Mouse (Mus musculus): ENCODE measurements around the gene Nfil3. TPM values are rescaled to one million over a fixed set of nuclear protein-coding genes. Genes with fewer than 3 reads are reported as not detected.

The Nfil3 gene
- total RNA-seq (2014; fragmentation: Nextera tagmentation), result 3.9 and 8.3 TPM in 2 replicates
- 14.0 and 14.5 TPM in 2 replicates for total RNA-seq (2017)

DNA sequence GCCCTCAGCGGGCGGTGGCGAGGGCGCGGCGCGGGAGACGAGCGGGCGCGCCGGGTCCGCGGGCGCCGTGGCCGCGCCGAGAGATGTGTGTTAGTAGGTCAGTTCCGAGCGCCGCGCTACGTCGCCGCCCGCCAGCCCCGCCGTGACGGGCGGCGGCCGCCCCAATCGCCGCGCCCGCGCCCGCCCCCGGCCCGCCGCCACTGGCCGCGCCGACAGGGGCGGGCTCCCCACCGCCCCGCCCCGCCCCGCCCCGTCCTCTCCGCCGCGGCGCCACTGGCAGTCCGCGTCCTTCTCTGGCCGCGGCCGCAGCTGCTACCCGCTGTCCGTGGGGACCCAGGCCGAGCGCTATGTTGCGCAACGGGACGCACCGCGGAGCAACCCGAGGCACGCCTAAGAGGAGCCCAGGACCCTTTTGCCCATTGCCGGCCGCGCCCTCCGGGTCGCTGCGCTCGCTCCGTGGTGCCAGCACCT, at the start of gene Nfil3:
TSS of gene Nfil3 (minus strand) at position 123 of the 471 bp plus-strand sequence.
- peak; percentile 32 for ATAC-seq (replicated peaks; ENCODE audit: poor library complexity, severe bottlenecking)

- ATAC-seq (replicated peaks; ENCODE audit: poor library complexity, severe bottlenecking), result peak; percentile 82
These were observed 43.4 kb upstream of the Nfil3 start for GRCm38 (mm10) chr13:53024285-53024684.

- ATAC-seq (replicated peaks; ENCODE audit: poor library complexity, severe bottlenecking), result no peak
These were observed 39.4 kb upstream of the Nfil3 start for GRCm38 (mm10) chr13:53020282-53020681.

DNA sequence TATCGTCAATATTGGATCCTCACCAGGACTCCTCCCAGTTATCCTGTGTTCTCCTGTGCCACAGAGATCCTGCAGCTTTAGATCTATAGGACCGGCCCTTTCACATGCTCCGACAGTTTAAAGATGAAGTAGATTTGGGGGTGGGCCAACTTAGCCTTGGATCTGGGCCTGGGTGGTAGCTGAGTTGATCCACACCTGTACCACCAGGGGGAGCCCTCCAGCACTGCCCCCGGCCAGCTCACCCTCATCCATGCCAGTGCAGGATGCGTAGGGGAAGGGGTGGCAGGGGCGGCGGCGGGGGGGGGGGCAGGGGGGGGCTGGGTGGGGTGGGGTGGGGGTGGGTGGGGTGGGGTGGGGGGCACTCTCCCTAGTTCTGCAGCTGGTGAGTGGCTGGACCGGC, 38.7 kb upstream of the Nfil3 start:
- ATAC-seq (replicated peaks; ENCODE audit: poor library complexity, severe bottlenecking), result peak; percentile 60; the same call in 1 of the 2 replicates

GRCm38 (mm10) chr13:53018976-53019375, 38.1 kb upstream of the Nfil3 start:
- ATAC-seq (replicated peaks; ENCODE audit: poor library complexity, severe bottlenecking), result no peak

DNA sequence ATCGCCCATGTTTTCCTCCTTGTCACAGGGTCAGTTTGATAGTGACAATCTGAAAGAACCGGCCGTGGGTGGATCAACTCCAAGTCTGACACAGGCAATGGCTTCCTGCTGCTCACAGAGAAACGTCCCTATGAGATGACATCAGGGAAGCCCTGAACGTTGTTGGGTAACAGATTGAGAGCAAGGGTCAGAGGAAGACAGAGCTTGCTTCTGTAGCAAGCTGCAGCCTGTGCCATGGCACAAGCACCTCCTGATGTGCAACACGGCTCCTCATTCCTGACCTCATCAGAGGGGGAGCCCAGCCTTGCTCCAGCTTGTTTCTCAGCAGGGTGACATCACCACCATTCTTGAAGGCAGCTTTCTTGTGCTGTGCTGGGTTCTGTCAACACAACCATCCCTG, 37.1 kb upstream of the Nfil3 start:
- peak; percentile 42; the same call in 1 of the 2 replicates for ATAC-seq (replicated peaks; ENCODE audit: poor library complexity, severe bottlenecking)

DNA sequence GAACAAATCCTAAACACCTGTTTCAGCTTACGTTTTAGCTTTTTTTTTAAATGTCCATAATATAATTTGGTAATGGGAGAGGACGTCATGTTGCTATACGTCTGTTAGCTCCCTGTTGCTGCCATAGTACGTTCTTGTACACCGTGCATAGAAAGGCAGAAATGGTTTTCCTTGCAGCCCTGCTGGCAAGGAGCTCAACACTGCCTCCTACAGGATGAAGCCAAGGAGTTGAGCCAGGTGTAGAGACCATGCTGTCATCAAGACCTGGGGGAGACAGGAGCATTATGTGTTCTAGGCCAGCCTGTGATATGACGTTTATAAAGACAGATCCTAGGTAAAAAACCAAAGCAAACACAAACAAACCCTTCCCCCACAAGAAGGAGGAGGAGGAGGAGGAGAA, 36.2 kb upstream of the Nfil3 start:
- ATAC-seq (replicated peaks; ENCODE audit: poor library complexity, severe bottlenecking), result peak; percentile 46; the same call in 1 of the 2 replicates

GRCm38 (mm10) chr13:53011426-53011825, 30.6 kb upstream of the Nfil3 start:
- no peak for ATAC-seq (replicated peaks; ENCODE audit: poor library complexity, severe bottlenecking)

GRCm38 (mm10) chr13:53008489-53009184, 27.8 kb upstream of the Nfil3 start:
- ATAC-seq (replicated peaks; ENCODE audit: poor library complexity, severe bottlenecking), result no peak

GRCm38 (mm10) chr13:53007781-53008180, 26.9 kb upstream of the Nfil3 start:
- ATAC-seq (replicated peaks; ENCODE audit: poor library complexity, severe bottlenecking), result no peak

- ATAC-seq (replicated peaks; ENCODE audit: poor library complexity, severe bottlenecking), result no peak
These were observed 22.4 kb upstream of the Nfil3 start for GRCm38 (mm10) chr13:53003286-53003685.

DNA sequence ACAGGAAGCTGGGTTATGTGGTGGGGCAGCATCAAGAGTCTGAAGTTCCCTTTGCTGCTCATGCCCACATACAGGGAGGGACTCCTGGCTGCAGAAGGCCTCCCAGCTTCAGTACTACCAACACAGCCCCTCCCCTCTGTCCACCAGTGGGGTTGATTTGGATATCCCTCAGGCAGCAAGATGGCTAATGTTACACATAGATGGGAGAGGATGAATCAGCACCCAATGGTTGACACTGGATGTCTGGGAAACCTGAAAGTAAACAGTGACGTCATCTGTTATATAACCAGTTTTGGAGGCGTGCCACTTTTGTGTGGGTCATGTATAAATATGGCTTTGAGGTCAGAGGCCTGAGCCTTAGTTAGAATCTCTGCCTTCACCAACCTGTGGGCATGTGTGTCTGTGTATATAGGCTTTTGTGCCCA, 20.6 kb upstream of the Nfil3 start:
- ATAC-seq (replicated peaks; ENCODE audit: poor library complexity, severe bottlenecking), result peak; percentile 72

DNA sequence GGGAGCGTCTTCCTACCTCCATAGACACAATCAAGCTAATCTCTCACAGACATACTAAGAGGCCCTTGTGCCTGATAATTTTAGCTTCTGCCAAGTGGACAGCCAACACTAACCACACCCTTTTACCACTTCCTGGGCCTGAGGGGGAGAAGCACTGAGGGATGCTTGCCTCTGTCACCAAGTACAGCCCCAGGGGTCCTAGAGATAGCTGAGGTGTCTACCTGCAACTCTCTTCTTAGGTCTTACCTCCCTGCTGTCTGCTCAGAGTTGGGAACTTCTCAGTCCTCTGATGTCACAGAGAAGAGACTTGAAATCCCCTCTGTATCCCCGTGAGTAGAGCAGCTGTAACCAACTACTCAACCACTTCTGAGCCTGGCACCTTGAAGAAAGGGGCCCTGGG, 19.6 kb upstream of the Nfil3 start:
- 0 out of 2 replicates have a peak, but pooled peaks have one; percentile 17 for ATAC-seq (replicated peaks; ENCODE audit: poor library complexity, severe bottlenecking)

- ATAC-seq (replicated peaks; ENCODE audit: poor library complexity, severe bottlenecking), result peak; percentile 45
These were observed 17.7 kb upstream of the Nfil3 start for GRCm38 (mm10) chr13:52998541-52998940.

- no peak for ATAC-seq (replicated peaks; ENCODE audit: poor library complexity, severe bottlenecking)
These were observed 16.9 kb upstream of the Nfil3 start for GRCm38 (mm10) chr13:52997806-52998205.

GRCm38 (mm10) chr13:52996201-52996600, 15.3 kb upstream of the Nfil3 start:
- ATAC-seq (replicated peaks; ENCODE audit: poor library complexity, severe bottlenecking), result no peak

- ATAC-seq (replicated peaks; ENCODE audit: poor library complexity, severe bottlenecking), result no peak
These were observed 13.5 kb upstream of the Nfil3 start for GRCm38 (mm10) chr13:52994197-52994881.

DNA sequence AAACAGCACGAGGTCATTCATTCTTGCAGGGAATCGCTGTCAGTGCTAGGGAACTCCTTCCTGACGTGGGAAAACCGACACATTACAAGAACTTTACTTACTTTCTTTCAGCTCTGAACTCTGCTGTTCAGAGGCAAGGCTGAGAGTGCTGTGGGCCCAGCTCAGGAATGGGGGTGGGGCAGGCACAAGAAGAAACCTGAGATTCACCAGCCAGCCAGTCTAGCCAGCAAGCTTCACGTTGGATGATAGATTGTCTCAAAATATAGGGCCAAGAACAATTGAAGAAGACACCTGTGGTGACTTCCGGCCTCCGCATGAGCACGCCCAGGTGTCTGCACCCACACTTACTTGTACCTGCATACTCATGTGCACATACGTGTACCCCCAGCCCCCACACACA, 9.3 kb upstream of the Nfil3 start:
- no peak for ATAC-seq (replicated peaks; ENCODE audit: poor library complexity, severe bottlenecking)

- peak; percentile 54 for ATAC-seq (replicated peaks; ENCODE audit: poor library complexity, severe bottlenecking)
These were observed 8.1 kb upstream of the Nfil3 start for GRCm38 (mm10) chr13:52989005-52989404.

DNA sequence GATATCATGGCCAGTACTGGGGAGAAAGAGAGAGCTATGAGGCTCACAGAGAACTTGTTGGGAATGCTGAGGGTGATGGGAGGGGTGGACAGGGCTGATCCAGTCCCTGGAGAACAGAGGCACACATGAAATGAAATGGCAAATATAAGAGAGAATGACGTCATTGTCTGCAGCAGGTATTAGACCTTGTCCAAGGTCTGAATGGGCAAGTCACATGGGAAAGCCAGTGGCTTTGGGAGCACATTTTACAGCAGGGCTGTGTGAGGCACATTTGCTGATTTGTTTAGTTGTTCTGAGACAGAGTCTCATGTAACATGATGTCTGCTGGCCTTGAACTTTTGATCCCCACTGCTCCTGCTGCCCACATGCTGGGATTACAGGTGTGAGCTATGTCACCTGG, 7.0 kb upstream of the Nfil3 start:
- no peak for ATAC-seq (replicated peaks; ENCODE audit: poor library complexity, severe bottlenecking)

DNA sequence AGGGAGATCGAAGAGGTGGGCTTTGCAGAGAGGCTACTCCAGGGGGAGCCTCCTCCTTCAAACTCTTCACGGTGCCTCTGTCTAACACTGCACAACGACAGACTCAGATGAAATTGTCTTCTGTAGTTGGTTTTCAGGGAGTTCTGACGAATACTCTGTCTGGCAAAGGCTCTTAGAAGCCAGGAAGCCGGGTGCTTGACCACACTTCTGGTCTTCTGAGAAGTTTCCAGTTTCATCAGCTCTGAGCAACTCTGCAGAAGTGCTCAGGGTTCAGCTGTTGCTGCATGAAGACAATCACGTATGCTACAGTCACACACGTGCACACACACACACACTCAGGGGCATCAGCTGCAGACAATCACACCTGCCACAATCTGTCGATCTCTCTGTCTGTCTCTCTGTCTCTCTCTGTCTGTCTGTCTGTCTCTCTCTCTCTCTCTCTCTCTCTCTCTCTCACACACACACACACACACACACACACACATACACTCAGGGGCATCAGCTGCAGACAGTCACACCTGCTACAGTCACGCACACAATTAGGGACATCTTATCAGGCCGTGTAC, 5.4 kb upstream of the Nfil3 start:
- peak; percentile 12 for ATAC-seq (replicated peaks; ENCODE audit: poor library complexity, severe bottlenecking)
